Mouse (Mus musculus): ENCODE results near the gene Cds1. TPM values are rescaled to one million over a fixed set of nuclear protein-coding genes. Genes with fewer than 3 reads are reported as not detected.

The Cds1 gene
- polyA plus RNA-seq, 1 experiment from 2014 or later, result 4.0 TPM

GRCm38 (mm10) chr5:101816822-101817221, 51.9 kb downstream of the Cds1 start:
- 72% methylated on average over 7 of the region's 7 CpGs for WGBS
- Histone ChIP-seq H3K9ac (ENCODE audit: low read length) (no peak overlapping the region), H3K4me1 (ENCODE audit: control insufficient read depth, insufficient read depth, low read length) (no peaks in the 10 kb centered on the region), H3K4me2 (ENCODE audit: low read length) (no peak overlapping the region), H3K4me3 (ENCODE audit: low read depth, low read length) (no peak overlapping the region), H3K27ac (ENCODE audit: low read depth, low read length) (no peak overlapping the region), H3K36me3 (ENCODE audit: control insufficient read depth, insufficient read depth, low read length) (no peaks in the 10 kb centered on the region), H3K27me3 (replicated peaks; ENCODE audit: control insufficient read depth, insufficient read depth, low read length) (no peaks in the 10 kb centered on the region), H3K9me3 (replicated peaks; ENCODE audit: control insufficient read depth, low read length) (no peaks in the 10 kb centered on the region)
- DNase-seq (ENCODE audit: low spot score), result no peak
- ATAC-seq, result no peak

DNA sequence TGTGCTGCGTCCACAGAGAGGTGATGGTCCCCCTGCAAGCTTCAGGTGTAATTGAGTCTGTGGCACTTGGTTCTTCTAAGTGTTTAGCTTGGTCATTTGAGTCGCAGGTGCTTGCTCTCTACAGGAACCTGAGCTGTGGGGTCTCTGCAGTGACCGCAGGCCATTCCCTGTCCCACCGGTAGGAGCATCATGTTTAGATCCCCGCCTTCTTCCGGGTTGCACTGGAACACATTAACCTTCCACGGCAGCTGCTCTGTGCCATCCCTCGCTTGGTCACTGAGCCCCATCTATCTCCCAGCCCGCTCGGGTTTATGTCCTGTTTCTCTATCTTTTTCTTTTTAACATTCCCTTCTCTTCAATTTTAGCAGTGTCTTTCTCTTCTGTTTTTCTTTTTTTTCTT, 54.3 kb downstream of the Cds1 start:
- no peak overlapping the region for H3K9ac ChIP-seq (ENCODE audit: low read length)
- H3K36me3 ChIP-seq (ENCODE audit: control insufficient read depth, insufficient read depth, low read length), result no peaks in the 10 kb centered on the region
- WGBS, result 62% methylated on average over 10 of the region's 10 CpGs
- no peaks in the 10 kb centered on the region for H3K27me3 ChIP-seq (replicated peaks; ENCODE audit: control insufficient read depth, insufficient read depth, low read length)
- H3K4me2 ChIP-seq (ENCODE audit: low read length), result no peak overlapping the region
- no peak for DNase-seq (ENCODE audit: low spot score)
- no peak for ATAC-seq
- H3K4me1 ChIP-seq (ENCODE audit: control insufficient read depth, insufficient read depth, low read length), result no peaks in the 10 kb centered on the region
- H3K27ac ChIP-seq (ENCODE audit: low read depth, low read length), result no peak overlapping the region
- no peak overlapping the region for H3K4me3 ChIP-seq (ENCODE audit: low read depth, low read length)
- no peaks in the 10 kb centered on the region for H3K9me3 ChIP-seq (replicated peaks; ENCODE audit: control insufficient read depth, low read length)

GRCm38 (mm10) chr5:101819844-101820243, 54.9 kb downstream of the Cds1 start:
- Histone ChIP-seq H3K27me3 (replicated peaks; ENCODE audit: control insufficient read depth, insufficient read depth, low read length) (no peaks in the 10 kb centered on the region), H3K9me3 (replicated peaks; ENCODE audit: control insufficient read depth, low read length) (no peaks in the 10 kb centered on the region), H3K4me3 (ENCODE audit: low read depth, low read length) (no peak overlapping the region), H3K27ac (ENCODE audit: low read depth, low read length) (no peak overlapping the region), H3K9ac (ENCODE audit: low read length) (no peak overlapping the region), H3K36me3 (ENCODE audit: control insufficient read depth, insufficient read depth, low read length) (no peaks in the 10 kb centered on the region), H3K4me1 (ENCODE audit: control insufficient read depth, insufficient read depth, low read length) (no peaks in the 10 kb centered on the region), H3K4me2 (ENCODE audit: low read length) (no peak overlapping the region)
- ATAC-seq, result no peak
- WGBS, result 27% methylated on average over 7 of the region's 7 CpGs
- no peak for DNase-seq (ENCODE audit: low spot score)

DNA sequence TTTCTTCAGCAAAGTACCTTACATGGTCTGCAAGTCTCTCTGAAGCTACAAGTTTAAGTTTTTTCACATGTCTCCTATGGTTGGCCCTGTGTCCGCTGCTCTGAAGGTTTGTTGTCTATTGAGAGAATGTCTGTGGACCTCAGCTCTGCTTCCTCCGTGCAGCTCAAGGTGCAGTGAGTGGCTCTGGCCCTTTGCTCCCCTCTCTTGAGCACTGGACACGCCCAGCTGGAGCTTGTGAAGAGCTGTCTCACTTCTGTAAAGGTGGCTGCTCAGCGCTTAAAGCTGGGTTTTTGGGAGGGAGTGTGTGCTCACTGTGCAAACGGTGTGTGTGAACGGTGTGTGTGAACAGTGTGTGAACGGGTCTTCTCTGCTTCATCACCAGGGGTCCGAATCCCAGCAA, 56.1 kb downstream of the Cds1 start:
- 74% methylated on average over 8 of the region's 8 CpGs for WGBS
- DNase-seq (ENCODE audit: low spot score), result no peak

GRCm38 (mm10) chr5:101821491-101822310, 56.8 kb downstream of the Cds1 start:
- H3K4me2 ChIP-seq (ENCODE audit: low read length), result no peak overlapping the region
- H3K27me3 ChIP-seq (replicated peaks; ENCODE audit: control insufficient read depth, insufficient read depth, low read length), result no peaks in the 10 kb centered on the region
- H3K9ac ChIP-seq (ENCODE audit: low read length), result no peak overlapping the region
- H3K27ac ChIP-seq (ENCODE audit: low read depth, low read length), result no peak overlapping the region
- WGBS, result 65% methylated on average over 17 of the region's 17 CpGs
- no peaks in the 10 kb centered on the region for H3K36me3 ChIP-seq (ENCODE audit: control insufficient read depth, insufficient read depth, low read length)
- peaks cover 6% of the 10 kb centered on the region for H3K4me1 ChIP-seq (ENCODE audit: control insufficient read depth, insufficient read depth, low read length)
- ATAC-seq (no peak), DNase-seq (ENCODE audit: low spot score) (no peak)
- H3K4me3 ChIP-seq (ENCODE audit: low read depth, low read length), result no peak overlapping the region
- H3K9me3 ChIP-seq (replicated peaks; ENCODE audit: control insufficient read depth, low read length), result no peaks in the 10 kb centered on the region

More for the DNA sequence above, 56.1 kb downstream of the Cds1 start:
- no peak for ATAC-seq
- no peak overlapping the region for H3K27ac ChIP-seq (ENCODE audit: low read depth, low read length)
- no peak overlapping the region for H3K9ac ChIP-seq (ENCODE audit: low read length)
- H3K4me3 ChIP-seq (ENCODE audit: low read depth, low read length), result no peak overlapping the region
- no peaks in the 10 kb centered on the region for H3K36me3 ChIP-seq (ENCODE audit: control insufficient read depth, insufficient read depth, low read length)
- H3K9me3 ChIP-seq (replicated peaks; ENCODE audit: control insufficient read depth, low read length), result no peaks in the 10 kb centered on the region
- no peak overlapping the region for H3K4me2 ChIP-seq (ENCODE audit: low read length)
- no peaks in the 10 kb centered on the region for H3K27me3 ChIP-seq (replicated peaks; ENCODE audit: control insufficient read depth, insufficient read depth, low read length)
- peaks cover 6% of the 10 kb centered on the region; the same call in 1 of the 2 replicates for H3K4me1 ChIP-seq (ENCODE audit: control insufficient read depth, insufficient read depth, low read length)

GRCm38 (mm10) chr5:101822311-101822670, 57.4 kb downstream of the Cds1 start:
- Histone ChIP-seq H3K27ac (ENCODE audit: low read depth, low read length) (no peak overlapping the region), H3K36me3 (ENCODE audit: control insufficient read depth, insufficient read depth, low read length) (no peaks in the 10 kb centered on the region), H3K4me2 (ENCODE audit: low read length) (no peak overlapping the region), H3K9ac (ENCODE audit: low read length) (no peak overlapping the region), H3K27me3 (replicated peaks; ENCODE audit: control insufficient read depth, insufficient read depth, low read length) (no peaks in the 10 kb centered on the region), H3K4me1 (ENCODE audit: control insufficient read depth, insufficient read depth, low read length) (peaks cover 6% of the 10 kb centered on the region), H3K9me3 (replicated peaks; ENCODE audit: control insufficient read depth, low read length) (no peaks in the 10 kb centered on the region), H3K4me3 (ENCODE audit: low read depth, low read length) (no peak overlapping the region)
- WGBS, result 56% methylated on average over 6 of the region's 6 CpGs
- DNase-seq (ENCODE audit: low spot score) (no peak), ATAC-seq (no peak)

GRCm38 (mm10) chr5:101825111-101825911, 60.4 kb downstream of the Cds1 start:
- Histone ChIP-seq H3K4me3 (ENCODE audit: low read depth, low read length) (no peak overlapping the region), H3K4me2 (ENCODE audit: low read length) (no peak overlapping the region), H3K27me3 (replicated peaks; ENCODE audit: control insufficient read depth, insufficient read depth, low read length) (no peaks in the 10 kb centered on the region), H3K36me3 (ENCODE audit: control insufficient read depth, insufficient read depth, low read length) (no peaks in the 10 kb centered on the region), H3K9ac (ENCODE audit: low read length) (no peak overlapping the region), H3K4me1 (ENCODE audit: control insufficient read depth, insufficient read depth, low read length) (peaks cover 6% of the 10 kb centered on the region), H3K27ac (ENCODE audit: low read depth, low read length) (no peak overlapping the region), H3K9me3 (replicated peaks; ENCODE audit: control insufficient read depth, low read length) (no peaks in the 10 kb centered on the region)
- WGBS, result 17% methylated on average over 13 of the region's 13 CpGs
- no peak for ATAC-seq
- DNase-seq (ENCODE audit: low spot score), result peak; percentile 10

- H3K27me3 ChIP-seq (replicated peaks; ENCODE audit: control insufficient read depth, insufficient read depth, low read length), result no peaks in the 10 kb centered on the region
- 8% methylated on average over 15 of the region's 15 CpGs for WGBS
- H3K4me3 ChIP-seq (ENCODE audit: low read depth, low read length), result no peak overlapping the region
- H3K4me1 ChIP-seq (ENCODE audit: control insufficient read depth, insufficient read depth, low read length), result peaks cover 6% of the 10 kb centered on the region
- no peak overlapping the region for H3K9ac ChIP-seq (ENCODE audit: low read length)
- H3K9me3 ChIP-seq (replicated peaks; ENCODE audit: control insufficient read depth, low read length), result no peaks in the 10 kb centered on the region
- ATAC-seq, result peak; percentile 66; the same call in 1 of the 2 replicates
- no peak overlapping the region for H3K27ac ChIP-seq (ENCODE audit: low read depth, low read length)
- peak; percentile 74 for DNase-seq (ENCODE audit: low spot score)
- no peaks in the 10 kb centered on the region for H3K36me3 ChIP-seq (ENCODE audit: control insufficient read depth, insufficient read depth, low read length)
- H3K4me2 ChIP-seq (ENCODE audit: low read length), result peak overlapping the region; percentile 28
Measured at GRCm38 (mm10) chr5:101826531-101826970, 61.6 kb downstream of the Cds1 start.

GRCm38 (mm10) chr5:101827477-101827876, 62.5 kb downstream of the Cds1 start:
- no peak overlapping the region for H3K9ac ChIP-seq (ENCODE audit: low read length)
- no peaks in the 10 kb centered on the region for H3K36me3 ChIP-seq (ENCODE audit: control insufficient read depth, insufficient read depth, low read length)
- DNase-seq (ENCODE audit: low spot score), result no peak
- WGBS, result 34% methylated on average over 12 of the region's 12 CpGs
- H3K4me3 ChIP-seq (ENCODE audit: low read depth, low read length), result no peak overlapping the region
- peaks cover 6% of the 10 kb centered on the region for H3K4me1 ChIP-seq (ENCODE audit: control insufficient read depth, insufficient read depth, low read length)
- no peaks in the 10 kb centered on the region for H3K9me3 ChIP-seq (replicated peaks; ENCODE audit: control insufficient read depth, low read length)
- H3K27me3 ChIP-seq (replicated peaks; ENCODE audit: control insufficient read depth, insufficient read depth, low read length), result no peaks in the 10 kb centered on the region
- H3K27ac ChIP-seq (ENCODE audit: low read depth, low read length), result no peak overlapping the region
- no peak overlapping the region for H3K4me2 ChIP-seq (ENCODE audit: low read length)
- no peak for ATAC-seq
